Mouse (Mus musculus) megakaryocyte, embryonic 14.5 days (primary cell): ENCODE measurements at regions not wholly inside any gene's neighbourhood (a gene's known extent, or its start where the extent isn't known, plus 50 kb on each side); places are given as distances from the start of the nearest gene placed in this dataset.

Source experiments
- H3K27me3 ChIP-seq: replicated peaks from 2 replicates; pipeline ENCODE3; 2012; ENCODE audit warnings: inconsistent platforms
- H3K36me3 ChIP-seq: replicated peaks from 2 replicates; pipeline ENCODE3; 2012; ENCODE audit warnings: low read length, inconsistent platforms, mixed read lengths
- H3K4me1 ChIP-seq: 2 replicates; pipeline ENCODE4 v1.6.1; 2012; ENCODE audit warnings: inconsistent platforms
- H3K4me3 ChIP-seq: replicated peaks from 2 replicates; pipeline ENCODE3; 2012; ENCODE audit warnings: moderate library complexity, mild to moderate bottlenecking, inconsistent platforms
- H3K9me3 ChIP-seq: 2 replicates; pipeline ENCODE4 v1.6.1; 2012; ENCODE audit warnings: inconsistent platforms
- FLI1 ChIP-seq: IDR thresholded peaks from 2 replicates; pipeline ENCODE4 v1.6.1; 2012; ENCODE audit warnings: low read length, inconsistent platforms, mixed read lengths
- GATA1 ChIP-seq: IDR thresholded peaks from 3 replicates; pipeline ENCODE4 v1.6.1; 2012; ENCODE audit warnings: mixed read lengths, low read length, inconsistent platforms, borderline replicate concordance

DNA sequence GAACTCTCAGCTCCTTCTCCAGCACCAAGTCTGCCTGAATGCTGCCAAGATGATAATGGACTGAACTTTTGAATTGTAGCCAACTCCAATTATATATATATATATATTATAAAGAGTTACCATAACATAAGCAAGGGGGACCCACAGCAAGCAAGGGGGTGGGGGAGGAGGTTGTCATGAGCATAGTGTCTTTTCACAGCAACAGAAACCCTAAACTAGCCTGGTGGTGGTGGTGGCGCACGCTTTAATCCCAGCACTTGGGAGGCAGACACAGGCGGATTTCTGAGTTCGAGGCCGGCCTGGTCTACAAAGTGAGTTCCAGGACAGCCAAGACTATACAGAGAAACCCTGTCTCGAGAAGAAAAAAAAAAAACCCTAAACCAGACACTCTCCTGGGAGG is 65.0 kb downstream of the Irf2bpl start:
- H3K4me1 ChIP-seq = peaks cover 89% of the 10 kb centered on the region
- H3K4me3 ChIP-seq = no peak overlapping the region
- H3K9me3 ChIP-seq = no peaks in the 10 kb centered on the region
- H3K27me3 ChIP-seq = no peaks in the 10 kb centered on the region
- H3K36me3 ChIP-seq = peaks cover 15% of the 10 kb centered on the region
- TF ChIP-seq FLI1 (no peak), GATA1 (no peak)

GRCm38 (mm10) chr12:86819163-86819562 is 65.4 kb downstream of the Irf2bpl start:
- Histone ChIP-seq H3K36me3 (peaks cover 15% of the 10 kb centered on the region), H3K9me3 (no peaks in the 10 kb centered on the region), H3K4me1 (peaks cover 85% of the 10 kb centered on the region), H3K27me3 (no peaks in the 10 kb centered on the region), H3K4me3 (no peak overlapping the region)
- TF ChIP-seq FLI1 (no peak; the same call in 1 of the 2 replicates), GATA1 (no peak)

DNA sequence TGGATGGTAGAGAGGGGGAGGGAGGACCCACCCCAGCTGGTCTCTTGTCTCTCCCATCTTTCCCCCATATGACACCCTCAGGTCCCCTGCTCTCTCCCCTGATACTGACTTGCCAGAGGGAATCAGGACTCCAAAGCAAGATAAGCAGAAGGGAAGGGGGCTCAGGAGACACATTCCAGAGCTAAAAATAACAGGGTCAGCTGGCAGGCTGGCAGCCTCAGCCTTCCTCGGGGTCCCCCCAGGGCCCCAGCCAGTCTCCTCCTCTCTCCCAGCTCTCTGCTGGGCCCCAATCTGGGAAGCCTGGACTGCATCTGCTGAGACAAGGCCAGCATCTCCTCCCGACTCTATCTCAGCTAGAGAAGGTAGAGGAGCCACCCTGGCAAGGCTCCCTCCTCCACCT is 66.4 kb downstream of the Irf2bpl start:
- H3K4me1 ChIP-seq = peaks cover 76% of the 10 kb centered on the region
- TF ChIP-seq FLI1 (no peak), GATA1 (no peak)
- peaks cover 15% of the 10 kb centered on the region for H3K36me3 ChIP-seq
- H3K27me3 ChIP-seq = no peaks in the 10 kb centered on the region
- H3K9me3 ChIP-seq = no peaks in the 10 kb centered on the region
- H3K4me3 ChIP-seq = peak overlapping the region; percentile 56

DNA sequence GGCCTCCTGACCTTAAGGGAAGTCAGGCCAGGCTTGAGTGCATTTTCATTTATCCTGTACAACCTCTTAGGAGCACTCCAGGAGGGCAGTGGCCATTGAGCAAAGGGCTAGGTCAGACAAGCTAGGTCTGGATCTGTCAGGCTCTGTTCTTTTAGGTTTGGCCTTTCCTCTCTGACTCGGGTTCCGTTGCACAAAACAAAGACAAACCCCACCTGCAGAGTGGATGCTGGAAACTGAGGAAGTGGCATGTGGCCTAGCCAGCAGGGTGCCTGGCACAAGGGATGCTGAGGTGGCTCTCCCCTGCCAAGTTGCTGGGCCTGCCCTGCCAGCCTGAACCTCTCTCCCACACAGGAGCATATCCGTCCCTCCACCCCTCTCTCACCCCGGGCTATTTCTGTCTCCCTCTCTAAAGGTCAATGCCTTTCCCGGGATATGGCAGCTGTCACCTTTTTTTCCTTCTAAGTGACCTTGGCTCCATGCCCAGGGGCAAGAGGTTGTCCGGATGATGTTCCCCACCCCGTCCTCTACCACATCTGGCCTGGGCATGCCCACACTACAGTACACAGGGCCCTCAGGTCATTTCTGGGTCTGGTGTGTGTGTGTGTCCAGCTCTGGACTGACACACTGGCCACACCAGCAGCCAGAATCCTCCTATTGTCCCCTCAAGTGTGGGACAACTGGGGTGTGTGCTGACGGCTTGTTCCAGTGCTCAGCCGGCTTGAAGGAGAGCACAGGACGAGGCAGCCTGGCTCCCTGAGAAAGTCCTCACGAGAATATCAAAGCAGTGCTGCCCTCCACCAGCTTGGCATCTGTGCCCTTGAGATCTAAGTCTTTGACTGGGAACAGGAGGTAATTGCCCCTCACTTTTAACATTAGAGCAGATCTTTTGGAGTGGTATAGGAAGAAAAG is 67.6 kb downstream of the Irf2bpl start:
- H3K4me3 ChIP-seq = no peak overlapping the region
- TF ChIP-seq FLI1 (no peak), GATA1 (no peak)
- peaks cover 76% of the 10 kb centered on the region for H3K4me1 ChIP-seq
- no peaks in the 10 kb centered on the region for H3K27me3 ChIP-seq
- H3K9me3 ChIP-seq = no peaks in the 10 kb centered on the region
- peaks cover 12% of the 10 kb centered on the region for H3K36me3 ChIP-seq

GRCm38 (mm10) chr12:86816171-86816701 is 68.4 kb downstream of the Irf2bpl start:
- TF ChIP-seq FLI1 = no peak
- TF ChIP-seq GATA1 = 0 out of 3 replicates have a peak, but pooled peaks have one; percentile 29
- Histone ChIP-seq H3K4me1 (peaks cover 76% of the 10 kb centered on the region), H3K27me3 (no peaks in the 10 kb centered on the region), H3K4me3 (peak overlapping the region; percentile 57), H3K9me3 (no peaks in the 10 kb centered on the region), H3K36me3 (peaks cover 6% of the 10 kb centered on the region)

DNA sequence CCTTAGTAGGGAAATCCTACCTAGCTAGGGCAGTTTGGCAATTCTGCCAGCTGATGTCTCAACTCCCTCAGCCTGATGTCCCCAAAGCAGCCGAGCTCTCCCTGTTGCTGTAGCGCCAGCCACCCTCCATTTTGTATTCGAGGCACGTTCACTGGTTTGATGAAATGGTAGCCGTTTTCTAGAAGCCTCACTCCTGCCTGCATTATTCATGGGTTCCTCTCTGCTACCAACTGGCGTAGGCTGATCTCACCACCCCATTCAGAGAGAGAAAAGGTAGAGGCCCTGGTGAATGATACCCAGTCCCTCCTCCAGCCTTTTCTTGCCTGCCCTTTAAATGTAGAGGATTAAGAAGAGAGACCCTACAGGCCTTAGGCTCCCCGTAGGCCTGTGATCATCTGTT is 69.9 kb downstream of the Irf2bpl start:
- H3K4me1 ChIP-seq = peaks cover 82% of the 10 kb centered on the region

More for the DNA sequence above, 69.9 kb downstream of the Irf2bpl start:
- no peaks in the 10 kb centered on the region for H3K36me3 ChIP-seq
- no peak for TF ChIP-seq GATA1
- no peak for TF ChIP-seq FLI1
- H3K9me3 ChIP-seq = no peaks in the 10 kb centered on the region
- no peaks in the 10 kb centered on the region for H3K27me3 ChIP-seq
- H3K4me3 ChIP-seq = no peak overlapping the region
